In genomic region chr17:69256441-69256840, GRCm38 (mm10) we compare ENCODE assay signal across 8 mouse cellular contexts.
DNase-seq lines count a peak whose midpoint lies in the region; ATAC-seq and TF ChIP-seq lines count a peak whose summit lies in the region.

No protein-coding gene starts in this region.

- no peak overlapping the region for H3K9ac ChIP-seq in hindbrain, embryonic 13.5 days
- no peak overlapping the region for H3K9ac ChIP-seq in ES-Bruce4 (ENCODE audit: low read depth, poor library complexity, severe bottlenecking)
- H3K9ac ChIP-seq in stomach, postnatal 0 days (ENCODE audit: low read length) = no peak overlapping the region

- no peaks in the 10 kb centered on the region for H3K9me3 ChIP-seq in hindbrain, embryonic 10.5 days
- no peaks in the 10 kb centered on the region for H3K9me3 ChIP-seq in hindbrain, embryonic 13.5 days
- no peaks in the 10 kb centered on the region for H3K9me3 ChIP-seq in ES-Bruce4 (replicated peaks; ENCODE audit: control insufficient read depth, insufficient read depth, low read length, poor library complexity, severe bottlenecking)
- H3K9me3 ChIP-seq in limb, embryonic 10.5 days (replicated peaks) = no peaks in the 10 kb centered on the region
- no peaks in the 10 kb centered on the region for H3K9me3 ChIP-seq in stomach, postnatal 0 days (ENCODE audit: control insufficient read depth, low read length)

- H3K4me3 ChIP-seq in hindbrain, embryonic 10.5 days = no peak overlapping the region
- no peak overlapping the region for H3K4me3 ChIP-seq in hindbrain, embryonic 13.5 days
- H3K4me3 ChIP-seq in ES-Bruce4 (ENCODE audit: low read depth, low read length) = no peak overlapping the region
- H3K4me3 ChIP-seq in limb, embryonic 10.5 days = no peak overlapping the region
- no peak overlapping the region for H3K4me3 ChIP-seq in stomach, postnatal 0 days (ENCODE audit: low read depth, low read length)

- TF ChIP-seq EP300 in ES-Bruce4 (IDR thresholded peaks at IDR 0.05; ENCODE audit: insufficient read depth, low read depth, low read length) = no peak
- no peak for TF ChIP-seq EP300 in stomach, postnatal 0 days (optimal IDR thresholded peaks at IDR 0.05)

- H3K27me3 ChIP-seq in hindbrain, embryonic 10.5 days (ENCODE audit: insufficient read depth, poor library complexity, severe bottlenecking) = no peaks in the 10 kb centered on the region
- no peaks in the 10 kb centered on the region for H3K27me3 ChIP-seq in hindbrain, embryonic 13.5 days
- no peaks in the 10 kb centered on the region for H3K27me3 ChIP-seq in ES-Bruce4 (ENCODE audit: control insufficient read depth, insufficient read depth, low read length, poor library complexity, severe bottlenecking)
- H3K27me3 ChIP-seq in limb, embryonic 10.5 days (ENCODE audit: low read depth, poor library complexity, severe bottlenecking) = no peaks in the 10 kb centered on the region
- no peaks in the 10 kb centered on the region for H3K27me3 ChIP-seq in stomach, postnatal 0 days (ENCODE audit: control insufficient read depth, insufficient read depth, low read length)

- ATAC-seq in hindbrain, embryonic 13.5 days (ENCODE audit: low FRiP score) = no peak
- ATAC-seq in stomach, postnatal 0 days (ENCODE audit: low FRiP score, low TSS enrichment) = no peak
- no peak for ATAC-seq in megakaryocyte, adult 5-6 weeks (ENCODE audit: poor library complexity, severe bottlenecking)

- TF ChIP-seq POLR2A in ES-Bruce4 (IDR thresholded peaks at IDR 0.05; ENCODE audit: insufficient read depth, low read length) = no peak

- TF ChIP-seq CTCF in ES-Bruce4 (IDR thresholded peaks at IDR 0.05; ENCODE audit: low read depth, low read length) = peak; percentile 61
- TF ChIP-seq CTCF in stomach, postnatal 0 days (IDR thresholded peaks at IDR 0.05; ENCODE audit: low read depth) = peak; percentile 67

- 50% methylated on average over 9 of the region's 9 CpGs for WGBS in hindbrain, embryonic 10.5 days
- WGBS in hindbrain, embryonic 13.5 days = 54% methylated on average over 9 of the region's 9 CpGs
- WGBS in limb, embryonic 10.5 days = 58% methylated on average over 9 of the region's 9 CpGs
- WGBS in stomach, postnatal 0 days = 42% methylated on average over 9 of the region's 9 CpGs

- H3K27ac ChIP-seq in hindbrain, embryonic 10.5 days = no peak overlapping the region
- H3K27ac ChIP-seq in hindbrain, embryonic 13.5 days = no peak overlapping the region
- H3K27ac ChIP-seq in ES-Bruce4 (ENCODE audit: insufficient read depth, low read length) = no peak overlapping the region
- no peak overlapping the region for H3K27ac ChIP-seq in limb, embryonic 10.5 days
- no peak overlapping the region for H3K27ac ChIP-seq in stomach, postnatal 0 days (replicated peaks)

- H3K36me3 ChIP-seq in hindbrain, embryonic 10.5 days = peaks cover 12% of the 10 kb centered on the region
- H3K36me3 ChIP-seq in hindbrain, embryonic 13.5 days = peaks cover 9% of the 10 kb centered on the region; the same call in 1 of the 2 replicates
- no peaks in the 10 kb centered on the region for H3K36me3 ChIP-seq in ES-Bruce4 (ENCODE audit: control insufficient read depth, insufficient read depth, low read length, poor library complexity, severe bottlenecking)
- peaks cover 3% of the 10 kb centered on the region; the same call in 1 of the 2 replicates for H3K36me3 ChIP-seq in limb, embryonic 10.5 days
- H3K36me3 ChIP-seq in stomach, postnatal 0 days (ENCODE audit: control insufficient read depth, insufficient read depth, low read length) = no peaks in the 10 kb centered on the region

- H3K4me1 ChIP-seq in hindbrain, embryonic 10.5 days (replicated peaks) = 0 out of 2 replicates have a peak, but pooled peaks cover 4% of the 10 kb centered on the region
- peaks cover 4% of the 10 kb centered on the region; the same call in 1 of the 2 replicates for H3K4me1 ChIP-seq in hindbrain, embryonic 13.5 days (replicated peaks)
- H3K4me1 ChIP-seq in ES-Bruce4 (ENCODE audit: control insufficient read depth, insufficient read depth, low read length) = no peaks in the 10 kb centered on the region
- H3K4me1 ChIP-seq in limb, embryonic 10.5 days = 0 out of 2 replicates have a peak, but pooled peaks cover 5% of the 10 kb centered on the region
- no peaks in the 10 kb centered on the region for H3K4me1 ChIP-seq in stomach, postnatal 0 days (replicated peaks; ENCODE audit: control insufficient read depth, insufficient read depth)

- DNase-seq in hindbrain, embryonic 10.5 days (ENCODE audit: low spot score) = peak; percentile 15
- DNase-seq in embryo, embryonic 11 days = peak; percentile 71
- peak; percentile 35 for DNase-seq in limb, embryonic 10.5 days (ENCODE audit: low spot score)
- peak; percentile 32 for DNase-seq in stomach, postnatal 0 days (ENCODE audit: low spot score)
- DNase-seq in natural killer cell, adult 2 months (ENCODE audit: low spot score in 2 of 2) = no peak

- H3K4me2 ChIP-seq in hindbrain, embryonic 13.5 days = no peak overlapping the region
- H3K4me2 ChIP-seq in stomach, postnatal 0 days (replicated peaks; ENCODE audit: low read depth) = no peak overlapping the region

Comparison
In these comparisons a context has a peak if more than half of its experiments do, and no peak if none do; other contexts are left out.
1. DNase-seq: peak in hindbrain, embryonic 10.5 days (single experiment), embryo, embryonic 11 days (single experiment), limb, embryonic 10.5 days (single experiment) and stomach, postnatal 0 days (single experiment); none in natural killer cell, adult 2 months (0 of 2).